Mouse (Mus musculus) neural tube, embryonic 12.5 days (tissue): Measurements from ENCODE around the gene Me1. TPM values are rescaled to one million over a fixed set of nuclear protein-coding genes. Genes with fewer than 3 reads are reported as not detected.

Experiments
- ATAC-seq: fragments of 200-750 bp; cut with Nextera tagmentation; 2 replicates; pipeline ENCODE4 v1.8.0; 2017; ENCODE audit warnings: low read depth, mild to moderate bottlenecking, moderate TSS enrichment, moderate library complexity; ENCODE audit not compliant: low FRiP score
- H3K27ac ChIP-seq: fragments of 300-500 bp; sonication (generic); 2 replicates; pipeline ENCODE4 v1.5.1; 2016
- H3K27me3 ChIP-seq: fragments of 300-500 bp; sonication (generic); replicated peaks from 2 replicates; pipeline ENCODE4 v1.6.1; 2016; ENCODE audit warnings: mild to moderate bottlenecking
- H3K36me3 ChIP-seq: fragments of 300-500 bp; sonication (generic); 2 replicates; pipeline ENCODE4 v1.6.1; 2016; ENCODE audit warnings: mild to moderate bottlenecking
- H3K4me1 ChIP-seq: fragments of 300-500 bp; sonication (generic); 2 replicates; pipeline ENCODE4 v1.6.1; 2016
- H3K4me2 ChIP-seq: fragments of 300-500 bp; sonication (generic); replicated peaks from 2 replicates; pipeline ENCODE4 v1.6.1; 2016; ENCODE audit warnings: mild to moderate bottlenecking
- H3K4me3 ChIP-seq: fragments of 300-500 bp; sonication (generic); 2 replicates; pipeline ENCODE4 v1.5.1; 2016
- H3K9ac ChIP-seq: fragments of 300-500 bp; sonication (generic); 2 replicates; pipeline ENCODE4 v1.6.1; 2016; ENCODE audit warnings: mild to moderate bottlenecking
- H3K9me3 ChIP-seq: fragments of 300-500 bp; sonication (generic); 2 replicates; pipeline ENCODE4 v1.6.1; 2016; ENCODE audit warnings: mild to moderate bottlenecking
- WGBS: fragments of 180-500 bp; shearing (Covaris S2); methylation state at CpG from one replicate; pipeline ENCODE4 v1.1.7; 2016; 5-methylcytosine and 5-hydroxymethylcytosine counted together
- polyA plus RNA-seq: library from polyadenylated mRNA; unstranded; fragments of >200 nt; fragmentation: Nextera tagmentation; extraction: Ambion mirVana; gene quantifications from 2 replicates; pipeline ENCODE4 v1.2.1, GENCODE M21; 2016

Gene Me1
- polyA plus RNA-seq, 1 experiment from 2014 or later, result 26.3 TPM

DNA sequence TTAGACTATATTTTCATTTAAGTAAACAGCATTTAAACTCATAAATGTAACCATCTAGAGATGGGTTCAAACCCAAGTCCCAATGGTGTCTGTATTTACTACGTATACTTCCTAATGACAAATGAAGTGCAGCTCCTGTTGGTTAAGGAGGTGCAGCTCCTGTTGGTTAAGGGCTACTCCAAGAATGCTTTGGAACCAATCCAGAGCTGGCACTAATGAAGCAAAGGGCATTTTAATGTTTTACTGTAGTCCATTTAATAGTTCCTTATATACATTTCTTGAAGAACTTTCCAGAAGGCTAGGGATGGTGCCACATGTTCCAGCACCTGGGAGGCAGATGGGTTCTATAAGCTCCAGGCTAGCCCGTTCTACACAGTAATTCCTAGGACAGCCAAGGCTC is 20.3 kb downstream of the Me1 start:
- 93% methylated on average over 2 of the region's 2 CpGs for WGBS
- Histone ChIP-seq H3K4me3 (no peak overlapping the region), H3K27ac (no peak overlapping the region), H3K4me2 (no peak overlapping the region), H3K4me1 (no peaks in the 10 kb centered on the region), H3K9me3 (no peaks in the 10 kb centered on the region), H3K9ac (no peak overlapping the region), H3K36me3 (no peaks in the 10 kb centered on the region), H3K27me3 (no peaks in the 10 kb centered on the region)
- ATAC-seq, result no peak

DNA sequence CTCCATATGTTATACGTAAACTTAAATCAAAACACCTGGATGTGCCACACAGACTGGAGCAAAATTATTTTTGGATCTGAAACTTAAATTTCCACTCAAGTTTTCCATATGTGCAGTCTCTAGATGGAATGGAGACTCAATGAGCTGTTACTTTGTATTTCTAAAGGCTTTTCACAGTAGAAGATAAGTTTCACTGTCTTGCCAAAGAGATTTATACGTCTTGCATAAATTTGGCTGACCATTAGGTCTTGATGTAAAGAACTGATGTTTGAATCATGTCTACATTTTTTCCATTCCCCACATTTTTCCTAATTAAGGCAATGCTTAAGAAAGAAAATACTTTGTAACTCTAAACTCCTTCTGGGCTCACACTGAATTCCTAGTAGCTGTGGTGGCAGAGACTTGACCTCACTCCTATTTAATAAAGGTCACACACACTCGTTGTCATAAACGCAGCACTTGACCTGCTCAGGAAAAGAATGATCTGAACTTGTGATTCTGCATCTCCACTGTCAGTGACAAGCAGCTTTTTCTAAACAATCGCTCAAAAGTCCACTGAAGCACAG is 22.8 kb downstream of the Me1 start:
- no peak for ATAC-seq
- Histone ChIP-seq H3K4me3 (no peak overlapping the region), H3K4me1 (no peaks in the 10 kb centered on the region), H3K36me3 (no peaks in the 10 kb centered on the region), H3K27me3 (no peaks in the 10 kb centered on the region), H3K9ac (no peak overlapping the region), H3K4me2 (no peak overlapping the region), H3K27ac (no peak overlapping the region), H3K9me3 (no peaks in the 10 kb centered on the region)
- 84% methylated on average over 5 of the region's 5 CpGs for WGBS

DNA sequence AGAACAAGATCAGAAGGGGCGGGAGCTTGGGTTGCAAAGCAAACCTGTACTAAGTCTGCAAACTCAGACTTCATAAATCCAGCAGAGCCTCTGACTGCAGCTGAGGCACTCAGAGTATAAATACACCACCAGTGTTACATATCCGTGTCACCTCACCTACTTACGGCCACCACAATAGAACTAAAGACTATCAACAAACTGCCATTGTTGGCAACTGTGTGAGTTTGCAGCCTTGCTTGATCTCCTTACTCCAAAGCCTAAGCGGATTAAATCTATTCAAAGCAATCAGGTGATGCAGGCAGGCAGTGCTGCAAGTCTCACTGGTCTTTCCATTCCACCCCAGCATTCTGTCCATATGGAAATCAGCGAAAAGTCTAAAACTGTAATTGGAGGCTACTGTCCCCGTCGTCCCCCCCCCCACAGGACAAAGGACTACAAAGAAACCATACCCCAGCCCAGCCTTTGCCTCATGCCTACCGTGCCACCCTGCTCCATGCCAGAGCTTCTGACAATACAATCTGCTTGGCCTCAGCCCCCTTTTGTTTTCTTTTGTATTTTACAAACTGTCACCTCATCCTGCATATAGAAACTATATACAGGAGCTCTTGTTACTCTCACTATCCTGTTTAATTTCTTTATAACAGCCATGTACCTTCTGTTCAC is 27.0 kb downstream of the Me1 start:
- no peaks in the 10 kb centered on the region for H3K27me3 ChIP-seq
- no peaks in the 10 kb centered on the region for H3K9me3 ChIP-seq
- 61% methylated on average over 8 of the region's 8 CpGs for WGBS
- no peaks in the 10 kb centered on the region for H3K36me3 ChIP-seq
- H3K27ac ChIP-seq, result no peak overlapping the region
- no peaks in the 10 kb centered on the region for H3K4me1 ChIP-seq
- no peak for ATAC-seq
- no peak overlapping the region for H3K9ac ChIP-seq
- H3K4me3 ChIP-seq, result no peak overlapping the region
- no peak overlapping the region for H3K4me2 ChIP-seq

DNA sequence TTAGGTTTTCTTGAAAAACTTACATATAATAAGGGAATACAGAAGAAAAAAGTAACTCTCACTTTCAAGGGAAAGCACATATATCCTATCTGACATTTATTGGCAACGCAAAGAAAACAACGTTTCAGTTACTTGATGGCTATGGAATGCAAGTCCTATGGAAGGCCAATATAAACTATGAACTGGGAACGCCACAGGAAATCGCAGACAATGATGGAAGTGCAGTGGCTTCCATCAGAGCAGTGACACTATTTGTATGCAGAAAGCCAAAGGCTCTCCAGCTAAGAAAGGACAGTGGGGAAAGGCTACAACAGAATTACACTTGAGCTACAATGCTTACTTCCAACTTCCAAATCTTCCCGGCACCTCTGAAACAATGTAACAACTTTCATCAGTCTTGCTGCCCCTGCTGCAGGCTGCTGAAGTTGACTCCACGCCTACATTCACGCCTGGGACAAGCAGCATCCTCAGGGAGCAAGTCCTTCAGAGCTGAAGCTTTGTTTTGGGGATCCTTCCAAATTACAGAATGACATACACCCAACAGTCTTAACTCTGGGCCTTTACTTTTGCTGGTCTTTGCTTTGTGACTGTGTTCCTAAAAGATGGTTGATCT is 28.5 kb downstream of the Me1 start:
- H3K9ac ChIP-seq, result no peak overlapping the region
- H3K4me1 ChIP-seq, result no peaks in the 10 kb centered on the region
- no peaks in the 10 kb centered on the region for H3K36me3 ChIP-seq
- H3K9me3 ChIP-seq, result no peaks in the 10 kb centered on the region
- no peak overlapping the region for H3K4me3 ChIP-seq
- 78% methylated on average over 7 of the region's 7 CpGs for WGBS
- H3K4me2 ChIP-seq, result no peak overlapping the region
- no peaks in the 10 kb centered on the region for H3K27me3 ChIP-seq
- no peak for ATAC-seq
- H3K27ac ChIP-seq, result no peak overlapping the region

DNA sequence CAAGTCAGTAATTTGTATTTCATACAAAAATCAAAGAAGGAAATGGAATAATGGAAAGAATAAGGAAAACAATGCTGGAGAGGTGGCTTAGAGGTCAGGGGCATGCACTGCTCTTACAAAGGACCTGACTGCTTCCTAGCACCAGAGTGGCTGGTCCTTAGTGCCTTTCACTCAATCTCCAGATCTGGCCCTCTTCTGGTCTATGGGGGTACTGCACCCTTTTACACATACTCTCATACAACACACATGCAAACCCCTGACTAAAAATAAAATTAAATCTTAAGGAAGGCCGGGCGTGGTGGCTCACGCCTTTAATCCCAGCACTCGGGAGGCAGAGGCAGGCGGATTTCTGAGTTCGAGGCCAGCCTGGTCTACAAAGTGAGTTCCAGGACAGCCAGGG is 34.1 kb downstream of the Me1 start:
- no peaks in the 10 kb centered on the region for H3K9me3 ChIP-seq
- H3K9ac ChIP-seq, result no peak overlapping the region
- H3K27me3 ChIP-seq, result no peaks in the 10 kb centered on the region
- no peaks in the 10 kb centered on the region for H3K36me3 ChIP-seq
- H3K4me2 ChIP-seq, result no peak overlapping the region
- H3K27ac ChIP-seq, result no peak overlapping the region
- WGBS, result 95% methylated on average over 6 of the region's 6 CpGs
- no peak overlapping the region for H3K4me3 ChIP-seq
- no peak for ATAC-seq
- no peaks in the 10 kb centered on the region for H3K4me1 ChIP-seq

DNA sequence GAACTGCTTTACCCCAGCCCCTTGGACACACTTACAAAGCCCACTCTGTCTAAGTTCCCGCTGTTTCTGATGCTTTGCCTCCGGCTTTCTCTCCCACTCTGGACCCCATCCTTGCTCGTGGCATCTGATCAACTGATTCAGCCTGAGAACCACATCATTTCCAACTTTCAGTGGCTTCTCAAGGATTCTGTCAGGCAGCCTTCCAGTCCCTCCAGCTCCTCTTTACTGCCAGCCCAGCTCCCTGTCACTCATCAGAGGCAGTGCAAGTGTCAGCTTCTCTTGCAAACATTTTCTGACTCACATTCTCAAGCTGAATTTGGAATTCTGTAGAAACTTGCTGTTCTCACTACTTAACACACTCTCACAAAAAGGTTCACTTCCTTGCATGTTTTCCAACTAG is 34.5 kb downstream of the Me1 start:
- Histone ChIP-seq H3K4me2 (no peak overlapping the region), H3K4me3 (no peak overlapping the region), H3K4me1 (no peaks in the 10 kb centered on the region), H3K36me3 (no peaks in the 10 kb centered on the region), H3K9ac (no peak overlapping the region), H3K9me3 (no peaks in the 10 kb centered on the region), H3K27me3 (no peaks in the 10 kb centered on the region), H3K27ac (no peak overlapping the region)
- 90% methylated on average over 3 of the region's 3 CpGs for WGBS
- no peak for ATAC-seq

DNA sequence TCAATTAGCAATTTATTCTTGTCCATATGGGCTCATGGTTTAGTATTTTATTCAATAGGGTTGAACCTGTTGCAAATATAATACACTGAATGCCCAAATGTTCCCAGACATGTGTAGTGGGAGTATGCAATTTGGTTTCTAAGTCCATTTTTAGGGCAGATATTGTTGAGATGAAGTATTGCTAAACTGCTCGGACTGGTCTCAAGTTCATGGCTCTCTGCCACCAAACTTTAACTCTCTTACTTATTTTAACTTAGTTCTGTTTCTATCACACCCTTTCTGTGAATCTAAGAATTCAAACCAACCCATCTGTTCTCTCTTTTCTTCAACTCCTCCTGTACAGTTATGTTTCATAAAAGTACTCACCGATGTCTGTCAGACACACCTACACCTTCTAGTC is 35.4 kb downstream of the Me1 start:
- no peak overlapping the region for H3K9ac ChIP-seq
- no peaks in the 10 kb centered on the region for H3K4me1 ChIP-seq
- no peaks in the 10 kb centered on the region for H3K9me3 ChIP-seq
- no peak for ATAC-seq
- WGBS, result 93% methylated on average over 2 of the region's 2 CpGs
- H3K27ac ChIP-seq, result no peak overlapping the region
- H3K36me3 ChIP-seq, result no peaks in the 10 kb centered on the region
- H3K27me3 ChIP-seq, result no peaks in the 10 kb centered on the region
- H3K4me2 ChIP-seq, result no peak overlapping the region
- H3K4me3 ChIP-seq, result no peak overlapping the region

DNA sequence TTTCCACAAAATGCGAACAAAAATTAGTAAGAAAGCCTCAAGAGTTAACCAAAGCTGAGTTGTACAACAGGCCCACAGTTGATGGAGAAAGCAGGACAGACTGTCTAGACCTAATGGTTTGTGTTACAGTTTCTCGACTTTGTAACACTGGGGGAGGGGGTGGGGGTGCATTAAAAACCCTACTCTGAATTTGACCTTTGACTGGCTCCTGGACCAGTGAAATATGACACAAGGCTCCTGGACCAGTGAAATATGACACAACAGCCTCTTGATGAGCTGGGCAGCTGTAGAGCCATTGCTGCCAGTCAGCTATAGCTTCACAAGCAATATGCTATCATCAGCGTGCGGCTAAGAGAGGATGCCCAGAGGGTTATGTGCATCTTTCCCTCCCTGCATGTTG is 37.4 kb downstream of the Me1 start:
- Histone ChIP-seq H3K9me3 (no peaks in the 10 kb centered on the region), H3K27me3 (no peaks in the 10 kb centered on the region), H3K4me3 (no peak overlapping the region), H3K4me2 (no peak overlapping the region), H3K27ac (no peak overlapping the region), H3K9ac (no peak overlapping the region), H3K4me1 (no peaks in the 10 kb centered on the region), H3K36me3 (no peaks in the 10 kb centered on the region)
- WGBS, result 78% methylated on average over 4 of the region's 4 CpGs
- no peak for ATAC-seq

DNA sequence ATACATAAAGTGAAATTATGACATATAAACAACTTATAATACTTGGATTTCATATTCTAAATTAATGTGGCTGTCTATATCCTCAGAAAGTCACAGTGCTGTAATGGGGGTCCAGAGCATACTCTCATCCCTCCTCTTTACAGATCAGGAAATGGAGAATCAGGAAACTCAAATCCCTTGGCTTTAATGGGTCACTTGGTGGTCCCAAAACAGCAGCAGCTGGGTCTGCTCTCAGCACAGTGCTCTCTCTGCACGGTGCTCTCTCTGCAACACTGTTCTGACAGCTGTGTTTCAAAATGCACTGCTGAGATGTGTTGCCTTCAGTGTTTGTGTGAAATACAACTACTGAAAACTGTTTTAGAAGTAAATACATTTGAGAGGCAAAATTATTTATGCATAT is 43.6 kb downstream of the Me1 start:
- H3K27ac ChIP-seq, result no peak overlapping the region
- no peaks in the 10 kb centered on the region for H3K36me3 ChIP-seq
- no peak overlapping the region for H3K4me2 ChIP-seq
- H3K4me3 ChIP-seq, result no peak overlapping the region
- H3K9me3 ChIP-seq, result no peaks in the 10 kb centered on the region
- no peaks in the 10 kb centered on the region for H3K27me3 ChIP-seq
- H3K9ac ChIP-seq, result no peak overlapping the region
- no peaks in the 10 kb centered on the region for H3K4me1 ChIP-seq
- 56% methylated on average over 1 of the region's 1 CpGs for WGBS
- 0 out of 2 replicates have a peak, but pooled peaks have one; percentile 35 for ATAC-seq

DNA sequence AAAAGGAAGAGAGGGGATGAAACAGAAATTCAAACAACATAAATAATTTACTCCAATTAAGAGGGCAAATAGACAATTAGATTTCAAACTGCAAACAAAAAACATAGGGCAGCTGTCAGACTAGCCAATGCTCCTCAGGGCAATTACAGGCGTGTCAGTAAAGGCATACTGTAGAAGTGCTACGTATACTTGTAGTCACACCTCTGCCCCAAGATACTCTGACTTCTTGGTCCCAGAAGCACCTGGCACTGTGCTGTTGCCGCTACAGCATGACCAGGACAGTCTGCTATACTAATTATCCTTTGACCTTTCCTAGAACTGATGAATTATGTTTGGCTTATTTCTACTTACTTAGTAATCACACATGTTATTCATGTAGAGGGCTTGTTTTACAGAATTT is 44.5 kb downstream of the Me1 start:
- 56% methylated on average over 3 of the region's 3 CpGs for WGBS
- no peak overlapping the region for H3K4me3 ChIP-seq
- no peak overlapping the region for H3K4me2 ChIP-seq
- H3K27ac ChIP-seq, result no peak overlapping the region
- ATAC-seq, result peak; percentile 76
- no peaks in the 10 kb centered on the region for H3K4me1 ChIP-seq
- no peaks in the 10 kb centered on the region for H3K9me3 ChIP-seq
- H3K27me3 ChIP-seq, result no peaks in the 10 kb centered on the region
- no peak overlapping the region for H3K9ac ChIP-seq
- H3K36me3 ChIP-seq, result no peaks in the 10 kb centered on the region

DNA sequence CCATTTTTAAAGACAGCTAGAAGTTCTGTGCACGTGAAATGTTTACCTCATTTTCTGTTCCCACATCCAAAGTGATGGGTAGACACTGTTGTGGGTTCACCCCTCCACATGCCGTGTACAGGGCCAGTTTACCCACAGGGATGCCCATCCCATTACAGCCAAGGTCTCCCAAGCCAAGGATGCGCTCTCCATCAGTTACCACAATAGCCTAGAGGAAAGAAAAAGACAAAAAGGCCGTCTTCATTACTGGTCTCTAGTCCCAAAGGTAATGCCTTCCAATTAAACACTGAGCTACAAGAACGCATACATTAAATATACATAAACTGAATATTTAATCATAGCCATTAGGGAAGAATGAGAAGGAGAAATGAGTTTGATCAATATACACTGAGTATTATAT is 44.9 kb downstream of the Me1 start:
- H3K36me3 ChIP-seq, result no peaks in the 10 kb centered on the region
- H3K4me3 ChIP-seq, result no peak overlapping the region
- 76% methylated on average over 5 of the region's 5 CpGs for WGBS
- no peak overlapping the region for H3K9ac ChIP-seq
- no peaks in the 10 kb centered on the region for H3K4me1 ChIP-seq
- H3K4me2 ChIP-seq, result no peak overlapping the region
- ATAC-seq, result peak; percentile 59; the same call in 1 of the 2 replicates
- H3K27me3 ChIP-seq, result no peaks in the 10 kb centered on the region
- H3K9me3 ChIP-seq, result no peaks in the 10 kb centered on the region
- H3K27ac ChIP-seq, result no peak overlapping the region

DNA sequence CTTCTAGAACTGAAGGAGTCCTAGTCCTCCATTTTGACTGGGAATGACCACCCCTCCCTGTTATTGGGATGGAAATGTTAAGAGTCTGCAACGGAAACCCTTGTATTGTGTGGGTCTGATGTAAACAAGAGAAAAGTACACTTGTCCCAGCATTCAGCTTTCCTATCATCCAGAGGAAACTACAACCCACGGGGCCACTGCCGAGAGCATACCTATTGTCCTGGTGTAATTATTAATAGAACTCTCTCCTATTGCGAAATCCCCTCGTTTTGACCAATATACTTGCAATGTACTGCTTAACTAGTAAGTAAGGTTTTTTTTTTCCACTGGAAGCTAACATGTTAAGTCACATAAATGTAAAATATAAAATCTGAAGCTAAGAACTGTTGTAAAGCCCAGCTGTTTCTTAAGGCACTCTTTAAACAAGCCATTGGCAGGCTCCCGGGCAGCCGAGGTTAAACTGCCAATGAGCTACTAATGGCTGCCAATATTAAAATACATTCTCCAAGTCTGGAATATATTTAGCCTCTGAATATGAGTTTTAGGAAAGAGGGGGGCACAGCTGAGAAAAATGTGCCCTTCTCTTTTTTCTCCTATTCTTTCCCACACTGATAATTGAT is 47.7 kb downstream of the Me1 start:
- Histone ChIP-seq H3K27me3 (no peaks in the 10 kb centered on the region), H3K4me3 (no peak overlapping the region), H3K4me2 (no peak overlapping the region), H3K9me3 (no peaks in the 10 kb centered on the region), H3K4me1 (no peaks in the 10 kb centered on the region), H3K9ac (no peak overlapping the region), H3K36me3 (no peaks in the 10 kb centered on the region), H3K27ac (no peak overlapping the region)
- no peak for ATAC-seq
- 70% methylated on average over 7 of the region's 7 CpGs for WGBS
